Mouse (Mus musculus) embryonic facial prominence, embryonic 13.5 days (tissue): ENCODE results near the gene Ehd4. TPM values are rescaled to one million over a fixed set of nuclear protein-coding genes. Genes with fewer than 3 reads are reported as not detected.

ENCODE experiments used
- ATAC-seq: fragments of 200-750 bp; cut with Nextera tagmentation; 2 replicates; pipeline ENCODE4 v1.8.0; 2017; ENCODE audit warnings: low read depth; ENCODE audit not compliant: insufficient number of reproducible peaks, insufficient read depth, low FRiP score, low TSS enrichment
- H3K27ac ChIP-seq: fragments of 300-500 bp; sonication (generic); 2 replicates; pipeline ENCODE4 v1.5.1; 2015; ENCODE audit warnings: moderate library complexity, mild to moderate bottlenecking, inconsistent platforms
- H3K27me3 ChIP-seq: fragments of 300-500 bp; sonication (generic); 2 replicates; pipeline ENCODE4 v1.6.1; 2015; ENCODE audit warnings: mild to moderate bottlenecking, inconsistent platforms
- H3K36me3 ChIP-seq: fragments of 300-500 bp; sonication (generic); 2 replicates; pipeline ENCODE4 v1.6.1; 2015; ENCODE audit warnings: mild to moderate bottlenecking, inconsistent platforms
- H3K4me1 ChIP-seq: fragments of 300-500 bp; sonication (generic); 2 replicates; pipeline ENCODE4 v1.6.1; 2015; ENCODE audit warnings: inconsistent platforms
- H3K4me2 ChIP-seq: fragments of 300-500 bp; sonication (generic); 2 replicates; pipeline ENCODE4 v1.6.1; 2015; ENCODE audit warnings: moderate library complexity, mild to moderate bottlenecking, inconsistent platforms
- H3K4me3 ChIP-seq: fragments of 300-500 bp; sonication (generic); 2 replicates; pipeline ENCODE4 v1.5.1; 2015; ENCODE audit warnings: mild to moderate bottlenecking, inconsistent platforms
- H3K9ac ChIP-seq: fragments of 300-500 bp; sonication (generic); 2 replicates; pipeline ENCODE4 v1.6.1; 2015; ENCODE audit warnings: mild to moderate bottlenecking, inconsistent platforms
- H3K9me3 ChIP-seq: fragments of 300-500 bp; sonication (generic); 2 replicates; pipeline ENCODE4 v1.6.1; 2016; ENCODE audit warnings: inconsistent platforms
- WGBS: fragments of 180-500 bp; shearing (Covaris S2); methylation state at CpG from one replicate; pipeline ENCODE4 v1.1.7; 2015; ENCODE audit warnings: mixed read lengths; 5-methylcytosine and 5-hydroxymethylcytosine counted together
- polyA plus RNA-seq: library from polyadenylated mRNA; unstranded; fragments of >200 nt; fragmentation: Nextera tagmentation; extraction: Ambion mirVana; gene quantifications from 2 replicates; pipeline ENCODE4 v1.2.1, GENCODE M21; 2015

The Ehd4 gene
- polyA plus RNA-seq, 1 experiment from 2014 or later, result 22.9 TPM

- ATAC-seq, result no peak
- Histone ChIP-seq H3K27me3 (no peaks in the 10 kb centered on the region), H3K4me2 (no peak overlapping the region), H3K36me3 (no peaks in the 10 kb centered on the region), H3K9me3 (no peaks in the 10 kb centered on the region), H3K4me1 (no peaks in the 10 kb centered on the region), H3K9ac (no peak overlapping the region), H3K4me3 (no peak overlapping the region), H3K27ac (no peak overlapping the region)
- WGBS, result 82% methylated on average over 5 of the region's 5 CpGs
Measured at GRCm38 (mm10) chr2:120142336-120142735, 12.1 kb downstream of the Ehd4 start.

- no peak overlapping the region for H3K27ac ChIP-seq
- WGBS, result 84% methylated on average over 1 of the region's 1 CpGs
- H3K4me2 ChIP-seq, result no peak overlapping the region
- no peaks in the 10 kb centered on the region for H3K27me3 ChIP-seq
- no peak for ATAC-seq
- H3K36me3 ChIP-seq, result no peaks in the 10 kb centered on the region
- no peaks in the 10 kb centered on the region for H3K4me1 ChIP-seq
- H3K9me3 ChIP-seq, result no peaks in the 10 kb centered on the region
- no peak overlapping the region for H3K9ac ChIP-seq
- no peak overlapping the region for H3K4me3 ChIP-seq
Measured at GRCm38 (mm10) chr2:120141671-120142070, 12.7 kb downstream of the Ehd4 start.

- 80% methylated on average over 5 of the region's 5 CpGs for WGBS
Measured at GRCm38 (mm10) chr2:120140326-120140725, 14.1 kb downstream of the Ehd4 start.

GRCm38 (mm10) chr2:120139091-120139490 is 15.3 kb downstream of the Ehd4 start:
- no peak overlapping the region for H3K9ac ChIP-seq
- no peaks in the 10 kb centered on the region for H3K4me1 ChIP-seq
- no peaks in the 10 kb centered on the region for H3K9me3 ChIP-seq
- H3K36me3 ChIP-seq, result no peaks in the 10 kb centered on the region
- H3K4me3 ChIP-seq, result no peak overlapping the region
- no peak for ATAC-seq
- no peaks in the 10 kb centered on the region for H3K27me3 ChIP-seq
- WGBS, result 87% methylated on average over 1 of the region's 1 CpGs
- H3K4me2 ChIP-seq, result no peak overlapping the region
- no peak overlapping the region for H3K27ac ChIP-seq

More at GRCm38 (mm10) chr2:120140326-120140725, 14.1 kb downstream of the Ehd4 start:
- no peak for ATAC-seq
- H3K36me3 ChIP-seq, result no peaks in the 10 kb centered on the region
- no peak overlapping the region for H3K27ac ChIP-seq
- no peak overlapping the region for H3K4me2 ChIP-seq
- H3K4me3 ChIP-seq, result no peak overlapping the region
- no peaks in the 10 kb centered on the region for H3K4me1 ChIP-seq
- H3K9ac ChIP-seq, result no peak overlapping the region
- H3K9me3 ChIP-seq, result no peaks in the 10 kb centered on the region
- no peaks in the 10 kb centered on the region for H3K27me3 ChIP-seq

- 75% methylated on average over 5 of the region's 5 CpGs for WGBS
- Histone ChIP-seq H3K4me3 (no peak overlapping the region), H3K4me1 (no peaks in the 10 kb centered on the region), H3K27me3 (no peaks in the 10 kb centered on the region), H3K9me3 (no peaks in the 10 kb centered on the region), H3K9ac (no peak overlapping the region), H3K36me3 (no peaks in the 10 kb centered on the region), H3K4me2 (no peak overlapping the region), H3K27ac (no peak overlapping the region)
- ATAC-seq, result no peak
Measured at GRCm38 (mm10) chr2:120137281-120137680, 17.1 kb downstream of the Ehd4 start.

- no peak overlapping the region for H3K4me2 ChIP-seq
- H3K4me3 ChIP-seq, result no peak overlapping the region
- H3K9ac ChIP-seq, result no peak overlapping the region
- no peaks in the 10 kb centered on the region for H3K9me3 ChIP-seq
- no peaks in the 10 kb centered on the region for H3K27me3 ChIP-seq
- no peak overlapping the region for H3K27ac ChIP-seq
- H3K4me1 ChIP-seq, result no peaks in the 10 kb centered on the region
- no peak for ATAC-seq
- H3K36me3 ChIP-seq, result no peaks in the 10 kb centered on the region
Measured at GRCm38 (mm10) chr2:120134453-120135075, 19.8 kb downstream of the Ehd4 start.

GRCm38 (mm10) chr2:120131881-120132280 is 22.5 kb downstream of the Ehd4 start:
- Histone ChIP-seq H3K36me3 (no peaks in the 10 kb centered on the region), H3K27ac (no peak overlapping the region), H3K9ac (no peak overlapping the region), H3K4me2 (no peak overlapping the region), H3K9me3 (no peaks in the 10 kb centered on the region), H3K27me3 (no peaks in the 10 kb centered on the region), H3K4me1 (no peaks in the 10 kb centered on the region; the same call in none of the 2 replicates), H3K4me3 (no peak overlapping the region)
- 79% methylated on average over 1 of the region's 1 CpGs for WGBS
- no peak for ATAC-seq

GRCm38 (mm10) chr2:120129252-120129908 is 25.0 kb downstream of the Ehd4 start:
- Histone ChIP-seq H3K27ac (peak overlapping the region; percentile 57; the same call in 1 of the 2 replicates), H3K4me3 (no peak overlapping the region), H3K9me3 (no peaks in the 10 kb centered on the region), H3K4me2 (no peak overlapping the region), H3K9ac (no peak overlapping the region), H3K27me3 (no peaks in the 10 kb centered on the region), H3K4me1 (peaks cover 1% of the 10 kb centered on the region), H3K36me3 (no peaks in the 10 kb centered on the region)
- WGBS, result 68% methylated on average over 8 of the region's 8 CpGs
- no peak for ATAC-seq

- Histone ChIP-seq H3K9ac (no peak overlapping the region), H3K9me3 (no peaks in the 10 kb centered on the region), H3K36me3 (no peaks in the 10 kb centered on the region), H3K4me1 (peaks cover 7% of the 10 kb centered on the region), H3K27ac (peak overlapping the region; percentile 57; the same call in 1 of the 2 replicates), H3K4me2 (no peak overlapping the region), H3K27me3 (no peaks in the 10 kb centered on the region), H3K4me3 (no peak overlapping the region)
- 76% methylated on average over 1 of the region's 1 CpGs for whole genome bisulfite sequencing
- no peak for ATAC-seq
Measured at GRCm38 (mm10) chr2:120128611-120129051, 25.8 kb downstream of the Ehd4 start.

GRCm38 (mm10) chr2:120128011-120128410 is 26.4 kb downstream of the Ehd4 start:
- H3K27ac ChIP-seq, result peak overlapping the region; percentile 57; the same call in 1 of the 2 replicates
- H3K4me3 ChIP-seq, result no peak overlapping the region
- no peak for ATAC-seq

GRCm38 (mm10) chr2:120126901-120127300 is 27.5 kb downstream of the Ehd4 start:
- ATAC-seq, result no peak
- WGBS, result 85% methylated on average over 1 of the region's 1 CpGs

More at GRCm38 (mm10) chr2:120128011-120128410, 26.4 kb downstream of the Ehd4 start:
- Histone ChIP-seq H3K4me2 (no peak overlapping the region), H3K9me3 (no peaks in the 10 kb centered on the region), H3K9ac (no peak overlapping the region), H3K27me3 (no peaks in the 10 kb centered on the region), H3K36me3 (no peaks in the 10 kb centered on the region), H3K4me1 (peaks cover 7% of the 10 kb centered on the region)

GRCm38 (mm10) chr2:120126408-120126807 is 28.0 kb downstream of the Ehd4 start:
- Histone ChIP-seq H3K36me3 (no peaks in the 10 kb centered on the region), H3K4me3 (no peak overlapping the region), H3K27ac (no peak overlapping the region), H3K9me3 (no peaks in the 10 kb centered on the region), H3K27me3 (no peaks in the 10 kb centered on the region), H3K4me2 (no peak overlapping the region), H3K4me1 (peaks cover 9% of the 10 kb centered on the region), H3K9ac (no peak overlapping the region)
- ATAC-seq, result no peak
- 83% methylated on average over 4 of the region's 4 CpGs for WGBS

More at GRCm38 (mm10) chr2:120126901-120127300, 27.5 kb downstream of the Ehd4 start:
- Histone ChIP-seq H3K4me3 (no peak overlapping the region), H3K4me1 (peaks cover 9% of the 10 kb centered on the region), H3K27me3 (no peaks in the 10 kb centered on the region), H3K4me2 (no peak overlapping the region), H3K27ac (no peak overlapping the region), H3K36me3 (no peaks in the 10 kb centered on the region), H3K9me3 (no peaks in the 10 kb centered on the region), H3K9ac (no peak overlapping the region)
